Mouse (Mus musculus): ENCODE measurements around the gene Ccl9.

The Ccl9 gene

DNA sequence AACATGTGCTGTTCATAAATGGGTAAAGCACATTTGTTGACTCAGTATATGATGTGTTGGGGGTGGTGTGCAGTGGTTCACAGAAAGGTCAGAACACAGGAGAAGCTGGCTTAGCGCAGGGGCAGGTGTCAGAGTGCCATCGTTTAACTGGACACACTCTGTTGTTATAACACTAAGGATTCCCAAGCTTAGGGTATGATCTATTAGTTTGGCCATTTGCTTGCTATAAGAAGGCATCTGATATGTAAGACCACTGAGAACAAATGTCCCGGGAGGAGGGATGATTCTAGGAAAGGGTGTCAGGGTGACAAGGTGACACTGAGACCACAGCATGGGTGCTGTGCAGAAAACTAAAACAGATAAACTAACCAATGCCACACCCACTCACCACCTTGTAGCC is 41.6 kb downstream of the Ccl9 start:
- no peak for DNase-seq (ENCODE audit: low spot score in 2 of 2)

GRCm38 (mm10) chr11:83534609-83535423 is 43.6 kb downstream of the Ccl9 start:
- DNase-seq (ENCODE audit: low spot score in 2 of 2) = no peak

GRCm38 (mm10) chr11:83534143-83534542 is 44.3 kb downstream of the Ccl9 start:
- DNase-seq (ENCODE audit: low spot score in 2 of 2) = no peak

DNA sequence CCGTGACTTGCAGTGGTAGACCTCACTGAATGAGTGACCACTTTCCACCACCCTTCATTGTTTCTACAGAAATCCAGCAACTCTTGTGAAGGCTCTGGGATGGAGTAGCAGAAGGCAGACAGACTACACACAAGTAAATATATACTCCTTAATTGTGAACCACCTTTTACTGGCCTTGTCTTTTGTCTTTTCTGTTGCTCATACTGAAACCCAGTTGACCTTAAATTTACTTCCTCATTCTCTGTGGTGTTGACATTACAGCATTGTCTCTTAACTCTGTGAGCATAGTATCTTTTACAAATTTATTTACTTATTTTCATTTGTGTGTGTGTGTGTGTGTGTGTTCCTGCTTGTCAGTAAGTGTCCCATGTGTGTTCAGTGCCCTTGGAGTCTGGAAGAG is 45.2 kb downstream of the Ccl9 start:
- DNase-seq (ENCODE audit: low spot score in 2 of 2) = no peak

- no peak for DNase-seq (ENCODE audit: low spot score in 2 of 2)
Measured at GRCm38 (mm10) chr11:83530360-83530759, 48.1 kb downstream of the Ccl9 start, which contains the start of gene Ccl5. TSS of gene Ccl5 (minus strand) at chr11:83530518.

GRCm38 (mm10) chr11:83529024-83529423 is 49.4 kb downstream of the Ccl9 start:
- no peak for DNase-seq (ENCODE audit: low spot score in 2 of 2)
